8 mouse cellular contexts compared by ENCODE assay signal in genomic region chr5:113930648-113931609, GRCm38 (mm10). TPM values are rescaled to one million over a fixed set of nuclear protein-coding genes. Genes with fewer than 3 reads are reported as not detected.
A peak's percentile ranks its signal among the peaks of the same experiment; 100 is the strongest.
DNase-seq lines count a peak whose midpoint lies in the region; ATAC-seq and TF ChIP-seq lines count a peak whose summit lies in the region.

No protein-coding gene starts in this region.

- peaks cover 4% of the 10 kb centered on the region for H3K4me1 ChIP-seq in ES-Bruce4 (ENCODE audit: control insufficient read depth, insufficient read depth, low read length)
- H3K4me1 ChIP-seq in forebrain, postnatal 0 days (ENCODE audit: insufficient read depth): peaks cover 4% of the 10 kb centered on the region; the same call in 1 of the 2 replicates
- peaks cover 28% of the 10 kb centered on the region for H3K4me1 ChIP-seq in hindbrain, embryonic 10.5 days (replicated peaks)
- H3K4me1 ChIP-seq in limb, embryonic 12.5 days (replicated peaks): peaks cover 9% of the 10 kb centered on the region
- peaks cover 13% of the 10 kb centered on the region for H3K4me1 ChIP-seq in midbrain, embryonic 11.5 days (ENCODE audit: control insufficient read depth, insufficient read depth, low read length)

- 26% methylated on average over 18 of the region's 18 CpGs for WGBS in forebrain, postnatal 0 days
- 23% methylated on average over 18 of the region's 18 CpGs for WGBS in hindbrain, embryonic 10.5 days
- WGBS in limb, embryonic 12.5 days: 24% methylated on average over 18 of the region's 18 CpGs
- WGBS in midbrain, embryonic 11.5 days: 19% methylated on average over 18 of the region's 18 CpGs

- ATAC-seq in forebrain, postnatal 0 days: peak; percentile 63
- ATAC-seq in limb, embryonic 12.5 days (ENCODE audit: insufficient number of reproducible peaks, insufficient read depth, low FRiP score, low TSS enrichment, low read depth): peak; percentile 18; the same call in 1 of the 2 replicates
- ATAC-seq in midbrain, embryonic 11.5 days (ENCODE audit: low FRiP score): peak; percentile 78

- 0 out of 2 replicates have a peak overlapping the region, but pooled peaks have one; percentile 3 for H3K9ac ChIP-seq in ES-Bruce4 (ENCODE audit: low read depth, poor library complexity, severe bottlenecking)
- H3K9ac ChIP-seq in forebrain, postnatal 0 days: no peak overlapping the region
- peak overlapping the region; percentile 40; the same call in 1 of the 2 replicates for H3K9ac ChIP-seq in limb, embryonic 12.5 days (replicated peaks)
- 0 out of 2 replicates have a peak overlapping the region, but pooled peaks have one; percentile 14 for H3K9ac ChIP-seq in midbrain, embryonic 11.5 days (ENCODE audit: low read length)

- no peaks in the 10 kb centered on the region for H3K36me3 ChIP-seq in ES-Bruce4 (ENCODE audit: control insufficient read depth, insufficient read depth, low read length, poor library complexity, severe bottlenecking)
- no peaks in the 10 kb centered on the region for H3K36me3 ChIP-seq in forebrain, postnatal 0 days (ENCODE audit: insufficient read depth)
- H3K36me3 ChIP-seq in hindbrain, embryonic 10.5 days: no peaks in the 10 kb centered on the region
- no peaks in the 10 kb centered on the region for H3K36me3 ChIP-seq in limb, embryonic 12.5 days
- no peaks in the 10 kb centered on the region for H3K36me3 ChIP-seq in midbrain, embryonic 11.5 days (ENCODE audit: control insufficient read depth, insufficient read depth, low read length)

- TF ChIP-seq POLR2A in ES-Bruce4 (IDR thresholded peaks at IDR 0.05; ENCODE audit: insufficient read depth, low read length): no peak

- no peak for TF ChIP-seq CTCF in ES-Bruce4 (IDR thresholded peaks at IDR 0.05; ENCODE audit: low read depth, low read length)
- TF ChIP-seq CTCF in forebrain, postnatal 0 days (IDR thresholded peaks at IDR 0.05; ENCODE audit: low read depth): no peak

- no peaks in the 10 kb centered on the region for H3K27me3 ChIP-seq in ES-Bruce4 (ENCODE audit: control insufficient read depth, insufficient read depth, low read length, poor library complexity, severe bottlenecking)
- no peaks in the 10 kb centered on the region for H3K27me3 ChIP-seq in forebrain, postnatal 0 days (ENCODE audit: insufficient read depth, low read length)
- no peaks in the 10 kb centered on the region for H3K27me3 ChIP-seq in hindbrain, embryonic 10.5 days (ENCODE audit: insufficient read depth, poor library complexity, severe bottlenecking)
- H3K27me3 ChIP-seq in limb, embryonic 12.5 days: no peaks in the 10 kb centered on the region
- H3K27me3 ChIP-seq in midbrain, embryonic 11.5 days (ENCODE audit: control insufficient read depth, insufficient read depth, low read length): no peaks in the 10 kb centered on the region

- H3K9me3 ChIP-seq in ES-Bruce4 (replicated peaks; ENCODE audit: control insufficient read depth, insufficient read depth, low read length, poor library complexity, severe bottlenecking): peaks cover 4% of the 10 kb centered on the region; the same call in 1 of the 2 replicates
- H3K9me3 ChIP-seq in forebrain, postnatal 0 days (ENCODE audit: low read length): no peaks in the 10 kb centered on the region
- H3K9me3 ChIP-seq in hindbrain, embryonic 10.5 days: no peaks in the 10 kb centered on the region
- H3K9me3 ChIP-seq in limb, embryonic 12.5 days: no peaks in the 10 kb centered on the region
- H3K9me3 ChIP-seq in midbrain, embryonic 11.5 days (ENCODE audit: control insufficient read depth, low read length): no peaks in the 10 kb centered on the region; the same call in 1 of the 2 replicates

- no peak overlapping the region for H3K27ac ChIP-seq in ES-Bruce4 (ENCODE audit: insufficient read depth, low read length)
- no peak overlapping the region for H3K27ac ChIP-seq in forebrain, postnatal 0 days (ENCODE audit: low read depth, low read length)
- peak overlapping the region; percentile 88 for H3K27ac ChIP-seq in hindbrain, embryonic 10.5 days
- peak overlapping the region; percentile 59; the same call in 1 of the 2 replicates for H3K27ac ChIP-seq in limb, embryonic 12.5 days
- H3K27ac ChIP-seq in midbrain, embryonic 11.5 days (ENCODE audit: low read depth, low read length): peak overlapping the region; percentile 45

- DNase-seq in adrenal gland, adult 8-10 months: peak; percentile 56
- peak; percentile 30 for DNase-seq in forebrain, postnatal 0 days
- DNase-seq in hindbrain, embryonic 10.5 days (ENCODE audit: low spot score): peak; percentile 81
- peak; percentile 92 for DNase-seq in midbrain, embryonic 11.5 days (ENCODE audit: low spot score, missing footprints)
- DNase-seq in urinary bladder, postnatal 4 days (ENCODE audit: low spot score in 2 of 2): peak; percentile 47 to 68
- DNase-seq in layer of hippocampus, adult 9-10 months (ENCODE audit: low spot score): no peak

- peak overlapping the region; percentile 4 for H3K4me3 ChIP-seq in ES-Bruce4 (ENCODE audit: low read depth, low read length)
- no peak overlapping the region for H3K4me3 ChIP-seq in forebrain, postnatal 0 days (ENCODE audit: low read depth, low read length)
- peak overlapping the region; percentile 36 for H3K4me3 ChIP-seq in hindbrain, embryonic 10.5 days
- no peak overlapping the region for H3K4me3 ChIP-seq in limb, embryonic 12.5 days (replicated peaks)
- H3K4me3 ChIP-seq in midbrain, embryonic 11.5 days (ENCODE audit: low read depth, low read length): no peak overlapping the region

- H3K4me2 ChIP-seq in forebrain, postnatal 0 days (ENCODE audit: low read depth): no peak overlapping the region
- H3K4me2 ChIP-seq in limb, embryonic 12.5 days: peak overlapping the region; percentile 26; the same call in 1 of the 2 replicates
- peak overlapping the region; percentile 21; the same call in 1 of the 2 replicates for H3K4me2 ChIP-seq in midbrain, embryonic 11.5 days

- TF ChIP-seq EP300 in ES-Bruce4 (IDR thresholded peaks at IDR 0.05; ENCODE audit: insufficient read depth, low read depth, low read length): no peak

RNA-seq across cellular contexts. Expression of gene Coro1c, which starts 22.4 kb away (rescaled TPM):
- 174 and 218 TPM in 2 replicates for polyA plus RNA-seq in ES-Bruce4 (2011; ENCODE audit: insufficient read depth, insufficient read length, low read depth, missing spikeins)
- total RNA-seq in adrenal gland, adult 8-10 months (2022): 10 to 100 TPM; 47.0 to 99.8 (median 77.0) TPM
- total RNA-seq in forebrain, postnatal 0 days (2014; rRNA removed): 159 and 178 TPM in 2 replicates
- polyA plus RNA-seq in forebrain, postnatal 0 days (2015; fragmentation: Nextera tagmentation; extraction: Ambion mirVana): 148 and 167 TPM in 2 replicates
- 248 and 258 TPM in 2 replicates for polyA plus RNA-seq in hindbrain, embryonic 10.5 days (2016; fragmentation: Nextera tagmentation; extraction: Ambion mirVana)
- 91.1 and 99.4 TPM in 2 replicates for polyA plus RNA-seq in limb, embryonic 12.5 days (2016; fragmentation: Nextera tagmentation; extraction: Ambion mirVana)
- 201 and 205 TPM in 2 replicates for polyA plus RNA-seq in midbrain, embryonic 11.5 days (2014; fragmentation: Nextera tagmentation; extraction: Ambion mirVana)

Comparison
In these comparisons a context has a peak if more than half of its experiments do, and no peak if none do; other contexts are left out.
1. H3K27ac ChIP-seq: peak in hindbrain, embryonic 10.5 days (single experiment), limb, embryonic 12.5 days (single experiment) and midbrain, embryonic 11.5 days (single experiment); none in ES-Bruce4 (single experiment) and forebrain, postnatal 0 days (single experiment).
2. H3K4me3 ChIP-seq: peak in ES-Bruce4 (single experiment) and hindbrain, embryonic 10.5 days (single experiment); none in forebrain, postnatal 0 days (single experiment), limb, embryonic 12.5 days (single experiment) and midbrain, embryonic 11.5 days (single experiment).
3. ATAC-seq: peak in every context shown above with its lines; median percentile 78 in midbrain, embryonic 11.5 days; 63 in forebrain, postnatal 0 days; 18 in limb, embryonic 12.5 days.